Comparison of ENCODE assay signal across 31 mouse cellular contexts in genomic region chr3:131336629-131337028, GRCm38 (mm10). TPM values are rescaled to one million over a fixed set of nuclear protein-coding genes. Genes with fewer than 3 reads are reported as not detected.
DNase-seq lines count a peak whose midpoint lies in the region; ATAC-seq and TF ChIP-seq lines count a peak whose summit lies in the region.
"Had no signal": no experiment of that assay in that cellular context is flagged by ENCODE, and none has a peak within 500 bp of the region (broad histone marks: within the 10 kb centered on the region; RNA-seq: fewer than 3 reads in every experiment).

No protein-coding gene starts in this region.

- H3K4me3 ChIP-seq in hindbrain, embryonic 13.5 days: no peak overlapping the region
- H3K4me3 ChIP-seq in hindbrain, embryonic 10.5 days: no peak overlapping the region
- H3K4me3 ChIP-seq in midbrain, embryonic 14.5 days (replicated peaks; ENCODE audit: low read depth, low read length): no peak overlapping the region
- no peak overlapping the region for H3K4me3 ChIP-seq in midbrain, embryonic 13.5 days (replicated peaks)
- H3K4me3 ChIP-seq in forebrain, embryonic 16.5 days (replicated peaks; ENCODE audit: low read length): no peak overlapping the region
- H3K4me3 ChIP-seq: embryonic facial prominence, embryonic 10.5 days; embryonic facial prominence, embryonic 15.5 days; limb, embryonic 10.5 days; limb, embryonic 15.5 days; myocyte; neural tube, embryonic 12.5 days; stomach, embryonic 15.5 days had no signal

- H3K27ac ChIP-seq in hindbrain, embryonic 13.5 days: no peak overlapping the region
- no peak overlapping the region for H3K27ac ChIP-seq in hindbrain, embryonic 10.5 days
- no peak overlapping the region for H3K27ac ChIP-seq in midbrain, embryonic 14.5 days (replicated peaks; ENCODE audit: low read depth, low read length)
- H3K27ac ChIP-seq in midbrain, embryonic 13.5 days: no peak overlapping the region
- no peak overlapping the region for H3K27ac ChIP-seq in forebrain, embryonic 16.5 days (ENCODE audit: low read length)
- H3K27ac ChIP-seq: embryonic facial prominence, embryonic 10.5 days; embryonic facial prominence, embryonic 15.5 days; limb, embryonic 10.5 days; limb, embryonic 15.5 days; neural tube, embryonic 12.5 days; stomach, embryonic 15.5 days had no signal

- no peaks in the 10 kb centered on the region for H3K27me3 ChIP-seq in hindbrain, embryonic 13.5 days
- 0 out of 2 replicates have a peak, but pooled peaks cover 7% of the 10 kb centered on the region for H3K27me3 ChIP-seq in hindbrain, embryonic 10.5 days (ENCODE audit: insufficient read depth, poor library complexity, severe bottlenecking)
- no peaks in the 10 kb centered on the region for H3K27me3 ChIP-seq in midbrain, embryonic 14.5 days (ENCODE audit: control insufficient read depth, insufficient read depth, low read length)
- H3K27me3 ChIP-seq in midbrain, embryonic 13.5 days: no peaks in the 10 kb centered on the region
- H3K27me3 ChIP-seq in forebrain, embryonic 16.5 days (replicated peaks; ENCODE audit: control insufficient read depth, insufficient read depth, low read length): 0 out of 2 replicates have a peak, but pooled peaks cover 2% of the 10 kb centered on the region
- H3K27me3 ChIP-seq: embryonic facial prominence, embryonic 15.5 days; limb, embryonic 15.5 days; neural tube, embryonic 12.5 days; stomach, embryonic 15.5 days had no signal

- no peak for TF ChIP-seq CTCF in brain, embryonic 14.5 days (IDR thresholded peaks at IDR 0.05; ENCODE audit: borderline replicate concordance, extremely low read depth, insufficient read depth, insufficient read length)

- H3K9me3 ChIP-seq in hindbrain, embryonic 13.5 days: no peaks in the 10 kb centered on the region
- no peaks in the 10 kb centered on the region for H3K9me3 ChIP-seq in hindbrain, embryonic 10.5 days
- no peaks in the 10 kb centered on the region for H3K9me3 ChIP-seq in midbrain, embryonic 14.5 days (ENCODE audit: control insufficient read depth, low read length)
- H3K9me3 ChIP-seq in midbrain, embryonic 13.5 days: no peaks in the 10 kb centered on the region
- no peaks in the 10 kb centered on the region for H3K9me3 ChIP-seq in forebrain, embryonic 16.5 days (ENCODE audit: control insufficient read depth, low read length)
- H3K9me3 ChIP-seq: embryonic facial prominence, embryonic 10.5 days; embryonic facial prominence, embryonic 15.5 days; limb, embryonic 10.5 days; limb, embryonic 15.5 days; neural tube, embryonic 12.5 days; stomach, embryonic 15.5 days had no signal

- 68% methylated on average over 8 of the region's 8 CpGs for WGBS in hindbrain, embryonic 13.5 days
- WGBS in hindbrain, embryonic 10.5 days: 87% methylated on average over 8 of the region's 8 CpGs
- WGBS in midbrain, embryonic 14.5 days: 81% methylated on average over 8 of the region's 8 CpGs
- WGBS in midbrain, embryonic 13.5 days: 77% methylated on average over 8 of the region's 8 CpGs
- WGBS in forebrain, embryonic 16.5 days: 31% methylated on average over 8 of the region's 8 CpGs

- no peak for TF ChIP-seq POLR2A in brain, embryonic 14.5 days (IDR thresholded peaks at IDR 0.05; ENCODE audit: borderline replicate concordance, extremely low read depth, insufficient read depth, insufficient read length, poor library complexity, severe bottlenecking)

- ATAC-seq in hindbrain, embryonic 13.5 days (ENCODE audit: low FRiP score): peak; percentile 40; the same call in 1 of the 2 replicates
- ATAC-seq in midbrain, embryonic 14.5 days (ENCODE audit: low FRiP score, low TSS enrichment): no peak
- no peak for ATAC-seq in midbrain, embryonic 13.5 days
- peak; percentile 63 for ATAC-seq in forebrain, embryonic 16.5 days
- ATAC-seq: activated CD4-positive, CD25-positive, alpha-beta regulatory T cell, adult 4 months; intestine, postnatal 0 days; midbrain, embryonic 16.5 days had no signal

- H3K36me3 ChIP-seq in hindbrain, embryonic 13.5 days: no peaks in the 10 kb centered on the region
- no peaks in the 10 kb centered on the region for H3K36me3 ChIP-seq in hindbrain, embryonic 10.5 days
- H3K36me3 ChIP-seq in midbrain, embryonic 14.5 days (ENCODE audit: control insufficient read depth, insufficient read depth, low read length): no peaks in the 10 kb centered on the region
- no peaks in the 10 kb centered on the region for H3K36me3 ChIP-seq in midbrain, embryonic 13.5 days
- H3K36me3 ChIP-seq in forebrain, embryonic 16.5 days (ENCODE audit: control insufficient read depth, insufficient read depth): no peaks in the 10 kb centered on the region
- H3K36me3 ChIP-seq: embryonic facial prominence, embryonic 10.5 days; embryonic facial prominence, embryonic 15.5 days; limb, embryonic 10.5 days; limb, embryonic 15.5 days; neural tube, embryonic 12.5 days; stomach, embryonic 15.5 days had no signal

- H3K4me2 ChIP-seq in hindbrain, embryonic 13.5 days: no peak overlapping the region
- H3K4me2 ChIP-seq in midbrain, embryonic 14.5 days (ENCODE audit: low read length): no peak overlapping the region
- no peak overlapping the region for H3K4me2 ChIP-seq in midbrain, embryonic 13.5 days (replicated peaks)
- H3K4me2 ChIP-seq in forebrain, embryonic 16.5 days (ENCODE audit: low read length): no peak overlapping the region
- H3K4me2 ChIP-seq: embryonic facial prominence, embryonic 15.5 days; heart, embryonic 11.5 days; limb, embryonic 15.5 days; neural tube, embryonic 12.5 days; stomach, embryonic 15.5 days had no signal

- no peak for DNase-seq in hindbrain, embryonic 10.5 days (ENCODE audit: low spot score)
- peak; percentile 15 for DNase-seq in midbrain, embryonic 14.5 days
- peak; percentile 84 for DNase-seq in brain, embryonic 14.5 days (ENCODE audit: low read depth)
- no peak for DNase-seq in left cerebral cortex, postnatal 25 days (ENCODE audit: low spot score in 2 of 2)
- DNase-seq: adrenal gland, adult 2 months; adrenal gland, postnatal 36 days; B cell, adult 2 months; cerebellum, adult 2 months; cerebellum, postnatal 14 days; gastrocnemius, postnatal 25 days; heart, adult 11 months; heart, postnatal 36 days; kidney, adult 9 months; kidney, postnatal 10 days; layer of hippocampus, postnatal 36 days; lung, postnatal 36 days; right cerebral cortex, postnatal 25 days had no signal

- intact Hi-C loops in left cerebral cortex, postnatal 25 days (cut with DNase I): no loop called here

- H3K9ac ChIP-seq in hindbrain, embryonic 13.5 days: no peak overlapping the region
- no peak overlapping the region for H3K9ac ChIP-seq in midbrain, embryonic 14.5 days (replicated peaks; ENCODE audit: low read length)
- no peak overlapping the region for H3K9ac ChIP-seq in midbrain, embryonic 13.5 days (replicated peaks)
- H3K9ac ChIP-seq in forebrain, embryonic 16.5 days (replicated peaks; ENCODE audit: low read depth, low read length): no peak overlapping the region
- H3K9ac ChIP-seq: embryonic facial prominence, embryonic 15.5 days; limb, embryonic 15.5 days; neural tube, embryonic 12.5 days; stomach, embryonic 15.5 days had no signal

- H3K4me1 ChIP-seq in hindbrain, embryonic 13.5 days (replicated peaks): peaks cover 11% of the 10 kb centered on the region
- H3K4me1 ChIP-seq in hindbrain, embryonic 10.5 days (replicated peaks): peaks cover 10% of the 10 kb centered on the region
- 0 out of 2 replicates have a peak, but pooled peaks cover 5% of the 10 kb centered on the region for H3K4me1 ChIP-seq in midbrain, embryonic 14.5 days (ENCODE audit: control insufficient read depth, insufficient read depth, low read length)
- H3K4me1 ChIP-seq in midbrain, embryonic 13.5 days (replicated peaks): no peaks in the 10 kb centered on the region; the same call in 1 of the 2 replicates
- no peaks in the 10 kb centered on the region for H3K4me1 ChIP-seq in forebrain, embryonic 16.5 days (replicated peaks; ENCODE audit: control insufficient read depth, insufficient read depth, low read length)

RNA-seq across cellular contexts. Expression of gene Cyp2u1, which starts 33.6 kb away (rescaled TPM):
- polyA plus RNA-seq in hindbrain, embryonic 13.5 days (2015; fragmentation: Nextera tagmentation; extraction: Ambion mirVana): 5.4 and 6.0 TPM in 2 replicates
- 0.91 and 1.5 TPM in 2 replicates for polyA plus RNA-seq in hindbrain, embryonic 10.5 days (2016; fragmentation: Nextera tagmentation; extraction: Ambion mirVana)
- polyA plus RNA-seq in midbrain, embryonic 14.5 days (2014; fragmentation: Nextera tagmentation; extraction: Ambion mirVana): 6.4 and 6.7 TPM in 2 replicates
- polyA plus RNA-seq in midbrain, embryonic 13.5 days (2015; fragmentation: Nextera tagmentation; extraction: Ambion mirVana): 3.8 and 4.8 TPM in 2 replicates
- 3.5 and 3.7 TPM in 2 replicates for polyA plus RNA-seq in brain, embryonic 14.5 days (2012; rRNA removed)
- 7.0 TPM in 2 replicates for polyA plus RNA-seq in forebrain, embryonic 16.5 days (2015; fragmentation: Nextera tagmentation; extraction: Ambion mirVana)
- total RNA-seq in left cerebral cortex, postnatal 25 days (2021): 10 to 100 TPM; 14.8 to 18.5 TPM

Comparison
In these comparisons a context has a peak if more than half of its experiments do, and no peak if none do; other contexts are left out.
1. ATAC-seq: peak in hindbrain, embryonic 13.5 days (single experiment) and forebrain, embryonic 16.5 days (single experiment); none in midbrain, embryonic 14.5 days (single experiment) and midbrain, embryonic 13.5 days (single experiment).
2. DNase-seq: peak in midbrain, embryonic 14.5 days (single experiment) and brain, embryonic 14.5 days (single experiment); none in hindbrain, embryonic 10.5 days (single experiment) and left cerebral cortex, postnatal 25 days (0 of 2).